Mouse (Mus musculus) left cerebral cortex, adult 2 months (tissue): ENCODE measurements around the gene Tsc22d1. TPM values are rescaled to one million over a fixed set of nuclear protein-coding genes. Genes with fewer than 3 reads are reported as not detected.

Experiments used
- DNase-seq, 2 experiments: peaks; one replicate each; pipeline ENCODE4 v3.0.0; 2021 to 2022; ENCODE audit warnings: low spot score in 2 of 2, mixed read lengths in 1 of 2; ENCODE audit errors: extremely low spot score in 1 of 2
- H3K27ac ChIP-seq: fragments of 200-600 bp; 2 replicates; pipeline ENCODE4 v1.8.1; 2022
- H3K4me3 ChIP-seq: fragments of 200-600 bp; 2 replicates; pipeline ENCODE4 v1.8.1; 2022
- CTCF ChIP-seq: fragments of 200-600 bp; IDR thresholded peaks from 2 replicates; pipeline ENCODE4 v1.8.1; 2022; ENCODE audit warnings: antibody characterized with exemption, mild to moderate bottlenecking, moderate library complexity
- intact Hi-C: fragments of 180-260 bp; cut with DNase I; formaldehyde crosslinking; loops from one replicate; pipeline ENCODE4 v1.15.1; 2025
- long read RNA-seq, 2 experiments: library from polyadenylated mRNA; stranded (forward); transcript quantifications; one replicate each; pipeline ENCODE4 v2.0.0; 2021; ENCODE audit warnings: borderline mapping rate in 2 of 2
- total RNA-seq, 2 experiments: library from RNA; stranded (reverse); gene quantifications; 2 replicates each; pipeline ENCODE4 v1.2.3; 2021

Tsc22d1 gene
- total RNA-seq, result 100 to 1,000 TPM; 593 to 598 TPM
- long read RNA-seq, experiment 1, full-length matches to known transcripts, result 255 of 290 reads
- long read RNA-seq, experiment 1, partial matches to known transcripts, result 1 of 290 reads
- long read RNA-seq, experiment 1, other reads (novel, unspliced or antisense), result 34 of 290 reads
- long read RNA-seq, experiment 2, full-length matches to known transcripts, result 181 of 211 reads
- long read RNA-seq, experiment 2, partial matches to known transcripts, result 2 of 211 reads
- long read RNA-seq, experiment 2, other reads (novel, unspliced or antisense), result 28 of 211 reads

DNA sequence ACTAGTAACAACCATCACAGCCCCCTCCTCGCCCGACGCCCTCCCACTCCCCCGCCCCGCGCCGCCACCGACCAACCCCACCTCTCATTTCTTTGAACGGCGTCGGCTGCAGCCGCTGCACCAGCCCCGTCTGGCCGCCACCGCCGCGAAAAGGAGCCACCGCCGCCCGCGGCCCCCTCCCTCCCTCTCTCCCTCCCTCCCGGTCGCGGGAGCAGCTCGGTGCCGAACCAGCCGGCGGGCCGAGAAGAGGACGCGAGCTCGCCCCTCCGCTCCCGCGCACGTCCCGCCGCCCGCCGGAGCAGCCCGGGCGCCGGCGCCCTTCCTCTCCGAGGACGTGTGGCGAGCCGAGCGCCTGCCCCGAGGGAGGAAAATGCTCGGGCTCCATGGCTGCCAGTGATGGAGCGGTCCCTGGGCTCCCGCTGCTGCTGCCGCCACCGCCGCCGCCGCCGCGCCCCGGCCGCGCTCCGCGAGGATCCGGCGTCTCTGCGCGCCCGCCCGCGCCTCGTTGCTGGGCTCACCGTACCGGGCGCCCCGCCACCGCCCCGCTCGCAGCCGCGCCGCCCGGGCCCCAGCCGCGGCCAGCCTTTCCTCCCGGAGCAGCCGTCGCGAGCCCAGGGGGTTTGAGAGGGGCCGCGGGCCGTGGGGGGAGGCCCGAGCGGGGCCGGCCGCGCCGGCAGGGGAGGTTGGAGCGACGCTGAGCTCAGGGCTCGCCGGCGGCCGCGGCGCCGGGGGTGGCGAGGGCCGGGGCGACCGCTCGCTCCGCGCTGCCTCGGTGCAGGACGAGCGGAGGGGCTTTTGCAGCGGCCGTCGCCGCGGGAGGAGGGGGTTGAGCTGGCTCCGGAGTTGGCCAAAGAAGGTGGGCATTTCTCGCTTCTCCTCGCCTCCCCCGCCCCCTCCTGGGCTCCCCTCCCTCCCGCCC is at the start of gene Tsc22d1:
TSS of gene Tsc22d1 (plus strand) at position 100 of the 919 bp plus-strand sequence.
- no peak for TF ChIP-seq CTCF
- DNase-seq, result peak; percentile 50 to 58
- intact Hi-C loops, result loop anchor here (1.0 to 10.0 kb wide), 6 partner anchors 103 to 570 kb away; partner anchors contain the start of gene Tpt1
- Histone ChIP-seq H3K27ac (peak within 1 kb of the TSS; percentile 96), H3K4me3 (peak within 1 kb of the TSS; percentile 66)

GRCm38 (mm10) chr14:76373638-76374037 is 41.1 kb upstream of the Tsc22d1 start:
- Histone ChIP-seq H3K4me3 (no peak overlapping the region), H3K27ac (no peak overlapping the region)
- intact Hi-C loops, result no loop called here
- DNase-seq, result no peak
- TF ChIP-seq CTCF, result no peak

GRCm38 (mm10) chr14:76374601-76375000 is 40.2 kb upstream of the Tsc22d1 start:
- TF ChIP-seq CTCF, result no peak
- intact Hi-C loops, result no loop called here
- Histone ChIP-seq H3K27ac (no peak overlapping the region), H3K4me3 (no peak overlapping the region)
- DNase-seq, result no peak

- Histone ChIP-seq H3K4me3 (no peak overlapping the region), H3K27ac (no peak overlapping the region)
- TF ChIP-seq CTCF, result no peak
- DNase-seq, result no peak
- intact Hi-C loops, result no loop called here
These were observed 38.2 kb upstream of the Tsc22d1 start for GRCm38 (mm10) chr14:76376561-76376960.

DNA sequence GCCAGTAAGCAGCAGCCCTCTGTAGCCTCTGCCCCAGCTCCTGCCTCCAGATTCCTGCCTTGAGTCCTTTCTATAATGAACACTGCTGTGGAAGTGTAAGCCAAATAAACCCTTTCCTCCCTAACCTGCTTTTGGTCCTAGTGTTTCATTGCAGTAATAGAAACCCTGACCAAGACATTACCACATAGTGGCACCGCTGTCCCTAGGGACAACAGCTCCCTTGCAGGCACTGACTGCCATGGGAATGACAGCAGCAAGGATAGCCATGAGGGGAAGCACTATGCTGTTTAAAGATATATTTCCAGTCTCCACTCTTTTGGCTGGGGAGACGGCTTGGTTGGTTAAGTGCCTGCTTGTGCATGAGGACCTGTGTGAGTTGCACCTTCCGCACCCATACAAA is 35.4 kb upstream of the Tsc22d1 start:
- TF ChIP-seq CTCF, result no peak
- Histone ChIP-seq H3K4me3 (no peak overlapping the region), H3K27ac (no peak overlapping the region)
- intact Hi-C loops, result no loop called here
- no peak for DNase-seq

DNA sequence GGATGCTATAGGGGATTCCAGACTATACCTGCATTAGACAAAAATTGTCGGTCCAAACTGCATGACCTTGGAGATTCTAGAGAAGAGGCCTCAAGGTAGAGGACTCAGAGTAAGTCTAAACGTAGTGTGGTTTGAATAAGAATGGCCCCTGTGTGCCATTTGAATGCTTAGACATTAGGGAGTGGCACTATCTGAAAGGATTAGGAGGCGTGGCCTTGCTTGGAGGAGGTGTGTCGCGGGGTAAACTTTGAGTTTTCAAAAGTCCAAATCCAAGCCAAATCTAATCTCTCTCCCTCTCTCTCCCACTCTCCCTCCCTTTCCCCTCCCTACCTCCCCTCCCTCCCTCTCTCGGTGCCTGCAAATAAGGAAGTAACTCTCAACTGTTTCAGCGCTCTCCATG is 26.7 kb upstream of the Tsc22d1 start:
- intact Hi-C loops, result no loop called here
- no peak for TF ChIP-seq CTCF
- Histone ChIP-seq H3K4me3 (no peak overlapping the region), H3K27ac (no peak overlapping the region)
- no peak for DNase-seq

DNA sequence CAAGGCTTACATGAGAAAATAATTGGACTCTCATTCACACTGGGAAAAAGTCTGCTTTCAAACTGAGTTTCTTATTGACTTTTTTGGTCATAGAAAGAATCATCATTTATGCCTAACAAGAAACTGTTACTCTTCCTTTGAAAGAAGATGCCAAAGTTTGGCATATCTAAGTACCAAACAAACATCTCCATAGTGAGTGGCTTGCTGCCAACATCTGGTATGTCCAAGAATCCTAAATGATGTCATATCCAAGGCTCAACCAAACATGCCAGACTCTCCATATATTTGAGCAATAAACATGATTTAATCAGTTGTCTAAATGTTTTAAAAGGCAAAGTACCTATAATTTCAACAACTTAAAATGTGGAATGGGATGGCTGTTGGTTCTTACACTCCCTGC is 16.5 kb upstream of the Tsc22d1 start:
- DNase-seq, result no peak
- TF ChIP-seq CTCF, result no peak
- H3K27ac ChIP-seq, result no peak overlapping the region
- intact Hi-C loops, result no loop called here
- no peak overlapping the region for H3K4me3 ChIP-seq

- intact Hi-C loops, result no loop called here
- TF ChIP-seq CTCF, result no peak
These were observed 12.2 kb upstream of the Tsc22d1 start for GRCm38 (mm10) chr14:76402574-76402973.

GRCm38 (mm10) chr14:76409111-76409510 is 5.7 kb upstream of the Tsc22d1 start:
- intact Hi-C loops, result no loop called here
- H3K27ac ChIP-seq, result no peak overlapping the region
- H3K4me3 ChIP-seq, result no peak overlapping the region
- TF ChIP-seq CTCF, result no peak
- no peak for DNase-seq

More at GRCm38 (mm10) chr14:76402574-76402973, 12.2 kb upstream of the Tsc22d1 start:
- no peak overlapping the region for H3K27ac ChIP-seq
- no peak overlapping the region for H3K4me3 ChIP-seq
- DNase-seq, result no peak

GRCm38 (mm10) chr14:76413773-76414121 is 1.0 kb upstream of the Tsc22d1 start:
- intact Hi-C loops, result loop anchor here (1.0 to 10.0 kb wide), 4 partner anchors 101 to 569 kb away; partner anchors contain the start of gene Tpt1
- DNase-seq, result no peak
- peak overlapping the region; percentile 66 for H3K4me3 ChIP-seq

GRCm38 (mm10) chr14:76414122-76414861 is 469 bp upstream of the Tsc22d1 start:
- TF ChIP-seq CTCF, result no peak
- peak; percentile 94 to 96 for DNase-seq
- intact Hi-C loops, result loop anchor here (1.0 to 10.0 kb wide), 4 partner anchors 102 to 569 kb away; partner anchors contain the start of gene Tpt1
- Histone ChIP-seq H3K4me3 (peak overlapping the region; percentile 66), H3K27ac (peak overlapping the region; percentile 96)

More at GRCm38 (mm10) chr14:76413773-76414121, 1.0 kb upstream of the Tsc22d1 start:
- H3K27ac ChIP-seq, result peak overlapping the region; percentile 96
- no peak for TF ChIP-seq CTCF
